Mouse (Mus musculus) lung, adult 2 months (tissue): Measurements from ENCODE around the gene Fastk. TPM values are rescaled to one million over a fixed set of nuclear protein-coding genes. Genes with fewer than 3 reads are reported as not detected.

Experiments used
- DNase-seq: peaks from one replicate; pipeline ENCODE4 v3.0.0; 2022
- H3K4me1 ChIP-seq: fragments of 200-500 bp; 2 replicates; pipeline ENCODE4 v1.6.1; 2011; ENCODE audit warnings: low read length; ENCODE audit not compliant: control insufficient read depth, insufficient read depth
- H3K4me3 ChIP-seq: fragments of 200-500 bp; replicated peaks from 2 replicates; pipeline ENCODE3; 2011; ENCODE audit warnings: low read depth, mild to moderate bottlenecking, control low read depth, low read length; ENCODE audit errors: extremely low read depth
- CTCF ChIP-seq: fragments of 200-500 bp; IDR thresholded peaks from 2 replicates; pipeline ENCODE4 v1.5.1; 2011; ENCODE audit warnings: mild to moderate bottlenecking, low read length, control low read depth; ENCODE audit not compliant: insufficient read depth
- POLR2A ChIP-seq: fragments of 200-500 bp; IDR thresholded peaks from 2 replicates; pipeline ENCODE4 v1.6.1; 2011; ENCODE audit warnings: low read depth, mild to moderate bottlenecking, control low read depth, low read length, borderline replicate concordance; ENCODE audit errors: extremely low read depth
- WGBS: fragments of 180-500 bp; shearing (Covaris S2); methylation state at CpG from one replicate; pipeline ENCODE4 v1.1.7; 2018; 5-methylcytosine and 5-hydroxymethylcytosine counted together
- polyA plus RNA-seq: library from polyadenylated mRNA; depleted of rRNA; stranded (reverse); fragments of >200 nt; gene quantifications from 2 replicates; pipeline ENCODE4 v1.2.3, GENCODE M21; 2012

The Fastk gene
- polyA plus RNA-seq, 1 experiment = 234 TPM

- TF ChIP-seq POLR2A = no peak
- TF ChIP-seq CTCF = no peak
- 74% methylated on average over 9 of the region's 9 CpGs for WGBS
- Histone ChIP-seq H3K4me1 (peaks cover 4% of the 10 kb centered on the region; the same call in 1 of the 2 replicates), H3K4me3 (no peak overlapping the region)
- no peak for DNase-seq
Observed at GRCm38 (mm10) chr5:24442029-24442428, 3.1 kb downstream of the Fastk start.

- 89% methylated on average over 8 of the region's 8 CpGs for WGBS
- peaks cover 4% of the 10 kb centered on the region; the same call in 1 of the 2 replicates for H3K4me1 ChIP-seq
- no peak for TF ChIP-seq CTCF
- no peak for TF ChIP-seq POLR2A
- no peak for DNase-seq
- H3K4me3 ChIP-seq = no peak overlapping the region
Observed at GRCm38 (mm10) chr5:24441187-24441586, 3.9 kb downstream of the Fastk start.

GRCm38 (mm10) chr5:24433993-24434392, 11.1 kb downstream of the Fastk start:
- DNase-seq = no peak
- TF ChIP-seq POLR2A (no peak), CTCF (no peak)
- Histone ChIP-seq H3K4me1 (no peaks in the 10 kb centered on the region), H3K4me3 (no peak overlapping the region)
- 93% methylated on average over 8 of the region's 8 CpGs for WGBS

- 50% methylated on average over 9 of the region's 9 CpGs for whole genome bisulfite sequencing
- TF ChIP-seq POLR2A (no peak), CTCF (no peak)
- H3K4me3 ChIP-seq = no peak overlapping the region
- no peak for DNase-seq
- H3K4me1 ChIP-seq = peaks cover 12% of the 10 kb centered on the region
Observed at GRCm38 (mm10) chr5:24428596-24428995, 16.5 kb downstream of the Fastk start.

GRCm38 (mm10) chr5:24427981-24428402, 17.1 kb downstream of the Fastk start:
- Histone ChIP-seq H3K4me1 (peaks cover 12% of the 10 kb centered on the region), H3K4me3 (peak overlapping the region; percentile 17)
- peak; percentile 47 for DNase-seq
- 42% methylated on average over 15 of the region's 15 CpGs for WGBS
- TF ChIP-seq POLR2A (no peak), CTCF (no peak)

- 50% methylated on average over 12 of the region's 12 CpGs for WGBS
- TF ChIP-seq POLR2A (no peak), CTCF (no peak)
- Histone ChIP-seq H3K4me3 (no peak overlapping the region), H3K4me1 (peaks cover 17% of the 10 kb centered on the region)
- no peak for DNase-seq
Observed at GRCm38 (mm10) chr5:24427285-24427633, 17.8 kb downstream of the Fastk start.

- WGBS = 25% methylated on average over 9 of the region's 9 CpGs
- no peak for DNase-seq
- Histone ChIP-seq H3K4me3 (no peak overlapping the region), H3K4me1 (peaks cover 17% of the 10 kb centered on the region)
- TF ChIP-seq POLR2A = no peak
Observed at GRCm38 (mm10) chr5:24426556-24427284, 18.4 kb downstream of the Fastk start.

GRCm38 (mm10) chr5:24426037-24426432, 19.1 kb downstream of the Fastk start:
- DNase-seq = no peak
- Histone ChIP-seq H3K4me1 (peaks cover 17% of the 10 kb centered on the region), H3K4me3 (peak overlapping the region; percentile 85)
- no peak for TF ChIP-seq POLR2A
- TF ChIP-seq CTCF = no peak
- WGBS = 6% methylated on average over 10 of the region's 10 CpGs

- H3K4me1 ChIP-seq = peaks cover 17% of the 10 kb centered on the region
- peak; percentile 74 for DNase-seq
- no peak for TF ChIP-seq CTCF
- TF ChIP-seq POLR2A = no peak
- 1% methylated on average over 26 of the region's 30 CpGs for WGBS
- H3K4me3 ChIP-seq = peak overlapping the region; percentile 85
Observed at GRCm38 (mm10) chr5:24425421-24426036, 19.6 kb downstream of the Fastk start.
